20 mouse cellular contexts compared by ENCODE assay signal in the genomic region with DNA sequence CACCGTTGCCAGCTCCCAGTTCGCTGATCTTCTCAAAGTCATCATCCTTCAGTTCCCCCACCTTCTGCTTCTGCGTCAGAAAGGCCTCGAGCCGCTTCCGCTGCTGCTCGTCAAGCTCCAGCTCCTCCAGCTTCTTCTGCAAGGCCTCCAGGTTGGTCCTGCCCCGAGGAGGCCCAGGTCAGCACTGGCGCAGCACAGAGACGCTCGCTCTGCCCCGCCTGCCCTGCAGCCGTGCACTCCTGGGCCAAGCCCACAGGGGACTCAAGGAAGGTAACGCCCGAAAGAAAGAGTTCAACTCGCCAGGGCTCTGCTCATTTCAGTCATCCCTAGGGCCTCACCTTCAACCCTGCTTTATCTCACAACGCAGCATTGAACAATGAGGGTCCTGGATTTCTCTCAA. TPM values are rescaled to one million over a fixed set of nuclear protein-coding genes. Genes with fewer than 3 reads are reported as not detected.
A peak's percentile ranks its signal among the peaks of the same experiment; 100 is the strongest.
DNase-seq lines count a peak whose midpoint lies in the region; ATAC-seq and TF ChIP-seq lines count a peak whose summit lies in the region.
"Had no signal": no experiment of that assay in that cellular context is flagged by ENCODE, and none has a peak within 500 bp of the region (broad histone marks: within the 10 kb centered on the region; RNA-seq: fewer than 3 reads in every experiment).

No protein-coding gene starts in this region.

- peaks cover 51% of the 10 kb centered on the region for H3K36me3 ChIP-seq in midbrain, embryonic 10.5 days
- no peaks in the 10 kb centered on the region for H3K36me3 ChIP-seq in midbrain, embryonic 15.5 days (replicated peaks)

- H3K4me1 ChIP-seq in midbrain, embryonic 10.5 days = peaks cover under 1% of the 10 kb centered on the region; the same call in 1 of the 2 replicates
- H3K4me1 ChIP-seq in midbrain, embryonic 15.5 days = no peaks in the 10 kb centered on the region
- peaks cover 17% of the 10 kb centered on the region for H3K4me1 ChIP-seq in olfactory bulb, adult 2 months (ENCODE audit: control insufficient read depth, insufficient read depth, low read length)
- H3K4me1 ChIP-seq: hindbrain, embryonic 12.5 days had no signal

- intact Hi-C loops in left cerebral cortex, postnatal 10 days (cut with DNase I) = no loop called here

- H3K4me2 ChIP-seq in midbrain, embryonic 15.5 days = no peak overlapping the region
- H3K4me2 ChIP-seq: forebrain, embryonic 13.5 days; heart, embryonic 13.5 days; hindbrain, embryonic 12.5 days had no signal

- no peak overlapping the region for H3K4me3 ChIP-seq in midbrain, embryonic 10.5 days
- no peak overlapping the region for H3K4me3 ChIP-seq in midbrain, embryonic 15.5 days
- no peak overlapping the region for H3K4me3 ChIP-seq in olfactory bulb, adult 2 months (ENCODE audit: insufficient read depth, low read depth, low read length)
- H3K4me3 ChIP-seq: embryonic facial prominence, embryonic 10.5 days; forebrain, embryonic 13.5 days; gastrocnemius, adult 2 months; heart, embryonic 13.5 days; hindbrain, embryonic 12.5 days had no signal

- no peaks in the 10 kb centered on the region for H3K9me3 ChIP-seq in midbrain, embryonic 10.5 days (replicated peaks)
- H3K9me3 ChIP-seq in midbrain, embryonic 15.5 days = no peaks in the 10 kb centered on the region
- H3K9me3 ChIP-seq: embryonic facial prominence, embryonic 10.5 days; forebrain, embryonic 13.5 days; heart, embryonic 13.5 days; hindbrain, embryonic 12.5 days had no signal

- H3K9ac ChIP-seq in midbrain, embryonic 15.5 days = no peak overlapping the region
- H3K9ac ChIP-seq: forebrain, embryonic 13.5 days; forebrain, postnatal 0 days; heart, embryonic 13.5 days; hindbrain, embryonic 12.5 days had no signal

- ATAC-seq in midbrain, embryonic 15.5 days (replicated peaks) = no peak
- ATAC-seq: forebrain, embryonic 13.5 days; forebrain, postnatal 0 days; hindbrain, embryonic 16.5 days had no signal

- no peaks in the 10 kb centered on the region for H3K27me3 ChIP-seq in midbrain, embryonic 10.5 days (ENCODE audit: low read depth, poor library complexity, severe bottlenecking)
- no peaks in the 10 kb centered on the region for H3K27me3 ChIP-seq in midbrain, embryonic 15.5 days (replicated peaks)
- H3K27me3 ChIP-seq: forebrain, embryonic 13.5 days; heart, embryonic 13.5 days; hindbrain, embryonic 12.5 days had no signal

- TF ChIP-seq CTCF in olfactory bulb, adult 2 months (IDR thresholded peaks at IDR 0.05; ENCODE audit: insufficient read depth, low read depth, low read length) = no peak

- H3K27ac ChIP-seq in midbrain, embryonic 10.5 days (replicated peaks) = 0 out of 2 replicates have a peak overlapping the region, but pooled peaks have one; percentile 42
- H3K27ac ChIP-seq in midbrain, embryonic 15.5 days = no peak overlapping the region
- peak overlapping the region; percentile 29; the same call in 1 of the 2 replicates for H3K27ac ChIP-seq in olfactory bulb, adult 2 months (ENCODE audit: insufficient read depth, low read depth, low read length)
- H3K27ac ChIP-seq: embryonic facial prominence, embryonic 10.5 days; forebrain, embryonic 13.5 days; gastrocnemius, adult 2 months; heart, embryonic 13.5 days; hindbrain, embryonic 12.5 days had no signal

- no peak for DNase-seq in midbrain, embryonic 10.5 days (ENCODE audit: low spot score)
- DNase-seq in ZHBTc4 (ENCODE audit: low read depth, low spot score) = peak; percentile 35
- DNase-seq in left cerebral cortex, postnatal 10 days (ENCODE audit: extremely low spot score in 1 of 2, low spot score in 2 of 2) = no peak
- DNase-seq in heart, postnatal 4 days = no peak
- DNase-seq in ovary, adult 18-20 months (ENCODE audit: low spot score) = no peak
- DNase-seq: adrenal gland, adult 2 months; adrenal gland, postnatal 25 days; cerebellum, adult 2 months; cerebellum, postnatal 10 days; forebrain, postnatal 0 days; gastrocnemius, adult 2 months; gastrocnemius, postnatal 25 days; heart, postnatal 36 days had no signal

- TF ChIP-seq POLR2A in olfactory bulb, adult 2 months (IDR thresholded peaks at IDR 0.05; ENCODE audit: insufficient read depth, low read depth, low read length) = no peak

- 90% methylated on average over 17 of the region's 17 CpGs for WGBS in midbrain, embryonic 10.5 days
- 95% methylated on average over 17 of the region's 17 CpGs for WGBS in midbrain, embryonic 15.5 days
- 88% methylated on average over 17 of the region's 17 CpGs for WGBS in olfactory bulb, adult 2 months

RNA-seq across cellular contexts. Expression of a gene that starts 20.5 kb away (rescaled TPM):
- polyA plus RNA-seq in midbrain, embryonic 10.5 days (2016; fragmentation: Nextera tagmentation; extraction: Ambion mirVana) = 3.0 and 3.1 TPM in 2 replicates
- polyA plus RNA-seq in midbrain, embryonic 15.5 days (2015; fragmentation: Nextera tagmentation; extraction: Ambion mirVana) = 2.6 and 2.7 TPM in 2 replicates
- not detected in 2 replicates for polyA plus RNA-seq in olfactory bulb, adult 2 months (2012; ENCODE audit: insufficient read depth, insufficient read length, low replicate concordance, missing spikeins)
- 1 to 10 TPM; 4.0 to 4.3 TPM for total RNA-seq in left cerebral cortex, postnatal 10 days (2021)
- 1 to 10 TPM; 1.7 to 2.4 TPM for total RNA-seq in heart, postnatal 4 days (2021)
- total RNA-seq: forebrain, postnatal 0 days had no signal
- polyA plus RNA-seq: adrenal gland, adult 2 months had no signal

RNA-seq across cellular contexts. Expression of a gene that starts 35.4 kb away (rescaled TPM):
- polyA plus RNA-seq in midbrain, embryonic 10.5 days (2016; fragmentation: Nextera tagmentation; extraction: Ambion mirVana) = 40.0 and 42.3 TPM in 2 replicates
- polyA plus RNA-seq in midbrain, embryonic 15.5 days (2015; fragmentation: Nextera tagmentation; extraction: Ambion mirVana) = 33.9 and 36.6 TPM in 2 replicates
- not detected in 2 replicates for polyA plus RNA-seq in olfactory bulb, adult 2 months (2012; ENCODE audit: insufficient read depth, insufficient read length, low replicate concordance, missing spikeins)
- 10 to 100 TPM; 19.3 to 19.9 TPM for total RNA-seq in left cerebral cortex, postnatal 10 days (2021)
- 10 to 100 TPM; 16.5 to 19.3 TPM for total RNA-seq in heart, postnatal 4 days (2021)

RNA-seq across cellular contexts. Expression of a gene that starts 39.0 kb away (rescaled TPM):
- 75.9 and 86.7 TPM in 2 replicates for polyA plus RNA-seq in midbrain, embryonic 10.5 days (2016; fragmentation: Nextera tagmentation; extraction: Ambion mirVana)
- polyA plus RNA-seq in midbrain, embryonic 15.5 days (2015; fragmentation: Nextera tagmentation; extraction: Ambion mirVana) = 56.9 and 60.1 TPM in 2 replicates
- polyA plus RNA-seq in olfactory bulb, adult 2 months (2012; ENCODE audit: insufficient read depth, insufficient read length, low replicate concordance, missing spikeins) = 126 and 566 TPM in 2 replicates
- 100 to 1,000 TPM; 155 to 165 TPM for total RNA-seq in left cerebral cortex, postnatal 10 days (2021)
- total RNA-seq in heart, postnatal 4 days (2021) = 10 to 100 TPM; 65.1 to 65.5 TPM

RNA-seq across cellular contexts. Expression of a gene that starts 41.3 kb away (rescaled TPM):
- polyA plus RNA-seq in midbrain, embryonic 10.5 days (2016; fragmentation: Nextera tagmentation; extraction: Ambion mirVana) = 1,053 and 1,229 TPM in 2 replicates
- polyA plus RNA-seq in midbrain, embryonic 15.5 days (2015; fragmentation: Nextera tagmentation; extraction: Ambion mirVana) = 543 and 555 TPM in 2 replicates
- polyA plus RNA-seq in olfactory bulb, adult 2 months (2012; ENCODE audit: insufficient read depth, insufficient read length, low replicate concordance, missing spikeins) = 468 TPM in 1 of 2 replicates, not detected in the other
- 100 to 1,000 TPM; 554 to 592 TPM for total RNA-seq in left cerebral cortex, postnatal 10 days (2021)
- total RNA-seq in heart, postnatal 4 days (2021) = 100 to 1,000 TPM; 768 to 770 TPM

RNA-seq across cellular contexts. Expression of a gene that starts 41.5 kb away (rescaled TPM):
- polyA plus RNA-seq in midbrain, embryonic 10.5 days (2016; fragmentation: Nextera tagmentation; extraction: Ambion mirVana) = 42.6 and 42.8 TPM in 2 replicates
- polyA plus RNA-seq in midbrain, embryonic 15.5 days (2015; fragmentation: Nextera tagmentation; extraction: Ambion mirVana) = 4.9 and 5.2 TPM in 2 replicates
- not detected in 2 replicates for polyA plus RNA-seq in olfactory bulb, adult 2 months (2012; ENCODE audit: insufficient read depth, insufficient read length, low replicate concordance, missing spikeins)
- 1 to 10 TPM; 5.1 to 7.1 TPM for total RNA-seq in left cerebral cortex, postnatal 10 days (2021)
- total RNA-seq in heart, postnatal 4 days (2021) = 10 to 100 TPM; 17.2 to 18.2 TPM
